Mouse (Mus musculus) liver (tissue): ENCODE data around the gene Pogk.

ENCODE experiments used
- DNase-seq: peaks from one replicate; pipeline ENCODE4 v3.0.0-alpha.2; 2020; ENCODE audit warnings: mixed read lengths

Gene Pogk

GRCm38 (mm10) chr1:166379013-166379629, 30.5 kb downstream of the Pogk start, which contains the start of gene Tada1:
Tada1 (plus strand) TSS chr1:166379097.
- peak; percentile 92 for DNase-seq

GRCm38 (mm10) chr1:166378431-166379012, 31.1 kb downstream of the Pogk start:
- DNase-seq, result no peak

- no peak for DNase-seq
Measured at GRCm38 (mm10) chr1:166377171-166377570, 32.5 kb downstream of the Pogk start.

- DNase-seq, result no peak
Measured at GRCm38 (mm10) chr1:166363122-166363521, 46.5 kb downstream of the Pogk start.

GRCm38 (mm10) chr1:166362659-166363058, 47.0 kb downstream of the Pogk start:
- no peak for DNase-seq

- no peak for DNase-seq
Measured at GRCm38 (mm10) chr1:166361842-166362241, 47.8 kb downstream of the Pogk start.

GRCm38 (mm10) chr1:166360896-166361295, 48.8 kb downstream of the Pogk start:
- DNase-seq, result no peak

- peak; percentile 77 for DNase-seq
Measured at GRCm38 (mm10) chr1:166360157-166360855, 49.4 kb downstream of the Pogk start.

GRCm38 (mm10) chr1:166349751-166350150, 59.9 kb downstream of the Pogk start:
- no peak for DNase-seq

- DNase-seq, result no peak
Measured at GRCm38 (mm10) chr1:166349341-166349740, 60.3 kb downstream of the Pogk start.

GRCm38 (mm10) chr1:166346906-166347305, 62.8 kb downstream of the Pogk start:
- no peak for DNase-seq

- DNase-seq, result no peak
Measured at GRCm38 (mm10) chr1:166345602-166346001, 64.1 kb downstream of the Pogk start.

- DNase-seq, result no peak
Measured at GRCm38 (mm10) chr1:166344300-166345077, 65.2 kb downstream of the Pogk start.

- no peak for DNase-seq
Measured at GRCm38 (mm10) chr1:166343586-166343985, 66.1 kb downstream of the Pogk start.

GRCm38 (mm10) chr1:166342539-166342938, 67.1 kb downstream of the Pogk start:
- no peak for DNase-seq

- DNase-seq, result no peak
Measured at GRCm38 (mm10) chr1:166342060-166342459, 67.6 kb downstream of the Pogk start.

GRCm38 (mm10) chr1:166339110-166339509, 70.6 kb downstream of the Pogk start:
- DNase-seq, result no peak
